7 mouse cellular contexts compared by ENCODE assay signal in the genomic region with DNA sequence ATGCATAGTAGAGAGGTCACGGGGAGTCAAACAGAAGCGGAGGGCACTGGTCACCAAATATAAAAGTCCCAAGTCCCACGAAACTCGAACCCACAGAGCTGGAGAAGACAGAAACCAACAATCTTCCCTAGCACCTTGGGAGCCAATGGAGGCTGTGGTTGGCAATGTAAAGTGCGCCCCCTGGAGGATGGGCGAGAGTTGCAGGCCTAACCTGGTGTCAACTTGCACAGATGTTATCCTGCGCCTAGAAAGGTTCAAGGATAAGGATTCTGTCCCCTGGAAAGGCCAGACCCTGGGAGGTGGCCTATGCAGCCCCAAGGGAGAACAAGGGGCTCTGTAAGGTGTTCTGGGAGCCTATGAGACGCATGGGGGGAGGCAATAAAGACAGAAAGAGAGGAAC. TPM values are rescaled to one million over a fixed set of nuclear protein-coding genes. Genes with fewer than 3 reads are reported as not detected.
A peak's percentile ranks its signal among the peaks of the same experiment; 100 is the strongest.
DNase-seq lines count a peak whose midpoint lies in the region; TF ChIP-seq lines count a peak whose summit lies in the region.

No protein-coding gene starts in this region.

- no peak overlapping the region for H3K27ac ChIP-seq in ES-Bruce4 (ENCODE audit: insufficient read depth, low read length)
- H3K27ac ChIP-seq in embryonic fibroblast, embryonic 13.5 days (ENCODE audit: insufficient read depth, low read length) = peak overlapping the region; percentile 51

- no peak overlapping the region for H3K9ac ChIP-seq in ES-Bruce4 (ENCODE audit: low read depth, poor library complexity, severe bottlenecking)

- TF ChIP-seq POLR2A in ES-Bruce4 (IDR thresholded peaks at IDR 0.05; ENCODE audit: insufficient read depth, low read length) = no peak
- TF ChIP-seq POLR2A in embryonic fibroblast, embryonic 13.5 days (IDR thresholded peaks at IDR 0.05; ENCODE audit: low read depth, low read length) = no peak

- no peak for TF ChIP-seq EP300 in ES-Bruce4 (IDR thresholded peaks at IDR 0.05; ENCODE audit: insufficient read depth, low read depth, low read length)

- no peaks in the 10 kb centered on the region for H3K4me1 ChIP-seq in ES-Bruce4 (ENCODE audit: control insufficient read depth, insufficient read depth, low read length)
- peaks cover 5% of the 10 kb centered on the region; the same call in 1 of the 2 replicates for H3K4me1 ChIP-seq in embryonic fibroblast, embryonic 13.5 days (ENCODE audit: control insufficient read depth, insufficient read depth, low read length)

- DNase-seq in adrenal gland, adult 8-10 months = peak; percentile 25
- peak; percentile 76 for DNase-seq in heart, postnatal 4 days
- peak; percentile 51 for DNase-seq in left cerebral cortex, adult 11 months (ENCODE audit: low spot score)
- DNase-seq in lung, postnatal 36 days = peak; percentile 86
- DNase-seq in spleen, postnatal 14 days (ENCODE audit: low spot score in 2 of 2) = peak; percentile 57 to 72

- no peaks in the 10 kb centered on the region for H3K9me3 ChIP-seq in ES-Bruce4 (replicated peaks; ENCODE audit: control insufficient read depth, insufficient read depth, low read length, poor library complexity, severe bottlenecking)

- H3K27me3 ChIP-seq in ES-Bruce4 (ENCODE audit: control insufficient read depth, insufficient read depth, low read length, poor library complexity, severe bottlenecking) = no peaks in the 10 kb centered on the region

- no peaks in the 10 kb centered on the region for H3K36me3 ChIP-seq in ES-Bruce4 (ENCODE audit: control insufficient read depth, insufficient read depth, low read length, poor library complexity, severe bottlenecking)

- no peak overlapping the region for H3K4me3 ChIP-seq in ES-Bruce4 (ENCODE audit: low read depth, low read length)
- H3K4me3 ChIP-seq in embryonic fibroblast, embryonic 13.5 days (ENCODE audit: insufficient read depth, low read length) = no peak overlapping the region

- peak; percentile 92 for TF ChIP-seq CTCF in ES-Bruce4 (IDR thresholded peaks at IDR 0.05; ENCODE audit: low read depth, low read length)
- peak; percentile 77 for TF ChIP-seq CTCF in embryonic fibroblast, embryonic 13.5 days (IDR thresholded peaks at IDR 0.05; ENCODE audit: borderline replicate concordance, insufficient read depth, low read length)

RNA-seq across cellular contexts. Expression of a gene that starts 24.0 kb away (rescaled TPM):
- 21.0 and 25.8 TPM in 2 replicates for polyA plus RNA-seq in ES-Bruce4 (2011; ENCODE audit: insufficient read depth, insufficient read length, low read depth, missing spikeins)
- 10 to 100 TPM; 38.2 to 57.9 (median 46.5) TPM for total RNA-seq in adrenal gland, adult 8-10 months (2022)
- 43.1 and 52.3 TPM in 2 replicates for polyA plus RNA-seq in embryonic fibroblast, embryonic 13.5 days (2011; ENCODE audit: insufficient read length, low read depth, missing spikeins)
- total RNA-seq in heart, postnatal 4 days (2021) = 10 to 100 TPM; 17.9 to 19.0 TPM

RNA-seq across cellular contexts. Expression of a gene that starts 47.9 kb away (rescaled TPM):
- 24.4 and 26.2 TPM in 2 replicates for polyA plus RNA-seq in ES-Bruce4 (2011; ENCODE audit: insufficient read depth, insufficient read length, low read depth, missing spikeins)
- 10 to 100 TPM; 32.8 to 36.2 (median 34.9) TPM for total RNA-seq in adrenal gland, adult 8-10 months (2022)
- polyA plus RNA-seq in embryonic fibroblast, embryonic 13.5 days (2011; ENCODE audit: insufficient read length, low read depth, missing spikeins) = 18.8 and 22.7 TPM in 2 replicates
- 10 to 100 TPM; 17.7 to 19.2 TPM for total RNA-seq in heart, postnatal 4 days (2021)

Comparison
In these comparisons a context has a peak if more than half of its experiments do, and no peak if none do; other contexts are left out.
1. DNase-seq: peak in every context shown above with its lines; median percentile 86 in lung, postnatal 36 days; 76 in heart, postnatal 4 days; 64 in spleen, postnatal 14 days; 51 in left cerebral cortex, adult 11 months; 25 in adrenal gland, adult 8-10 months.